Mouse (Mus musculus) embryonic facial prominence, embryonic 10.5 days (tissue): Measurements from ENCODE around the gene Bola3. TPM values are rescaled to one million over a fixed set of nuclear protein-coding genes. Genes with fewer than 3 reads are reported as not detected.

Source experiments
- DNase-seq: peaks from one replicate; pipeline ENCODE4 v3.0.0-alpha.2; 2017; ENCODE audit warnings: low spot score
- H3K27ac ChIP-seq: fragments of 300-500 bp; sonication (generic); replicated peaks from 2 replicates; pipeline ENCODE4 v1.5.1; 2016; ENCODE audit warnings: mild to moderate bottlenecking
- H3K27me3 ChIP-seq: fragments of 300-500 bp; sonication (generic); replicated peaks from 2 replicates; pipeline ENCODE4 v1.6.1; 2016; ENCODE audit warnings: low read depth, mild to moderate bottlenecking; ENCODE audit not compliant: poor library complexity, severe bottlenecking
- H3K36me3 ChIP-seq: fragments of 300-500 bp; sonication (generic); replicated peaks from 2 replicates; pipeline ENCODE4 v1.6.1; 2016; ENCODE audit warnings: mild to moderate bottlenecking, moderate library complexity
- H3K4me1 ChIP-seq: fragments of 300-500 bp; sonication (generic); 2 replicates; pipeline ENCODE4 v1.6.1; 2016
- H3K4me3 ChIP-seq: fragments of 300-500 bp; sonication (generic); 2 replicates; pipeline ENCODE4 v1.5.1; 2016; ENCODE audit warnings: mild to moderate bottlenecking, moderate library complexity
- H3K9me3 ChIP-seq: fragments of 300-500 bp; sonication (generic); 2 replicates; pipeline ENCODE4 v1.6.1; 2016; ENCODE audit warnings: mild to moderate bottlenecking
- WGBS: fragments of 180-500 bp; shearing (Covaris S2); methylation state at CpG from one replicate; pipeline ENCODE4 v1.1.7; 2016; 5-methylcytosine and 5-hydroxymethylcytosine counted together
- polyA plus RNA-seq: library from polyadenylated mRNA; unstranded; fragments of >200 nt; fragmentation: Nextera tagmentation; extraction: Ambion mirVana; gene quantifications from 2 replicates; pipeline ENCODE4 v1.2.1, GENCODE M21; 2016

Bola3 gene
- polyA plus RNA-seq, 1 experiment from 2014 or later, result 153 TPM

DNA sequence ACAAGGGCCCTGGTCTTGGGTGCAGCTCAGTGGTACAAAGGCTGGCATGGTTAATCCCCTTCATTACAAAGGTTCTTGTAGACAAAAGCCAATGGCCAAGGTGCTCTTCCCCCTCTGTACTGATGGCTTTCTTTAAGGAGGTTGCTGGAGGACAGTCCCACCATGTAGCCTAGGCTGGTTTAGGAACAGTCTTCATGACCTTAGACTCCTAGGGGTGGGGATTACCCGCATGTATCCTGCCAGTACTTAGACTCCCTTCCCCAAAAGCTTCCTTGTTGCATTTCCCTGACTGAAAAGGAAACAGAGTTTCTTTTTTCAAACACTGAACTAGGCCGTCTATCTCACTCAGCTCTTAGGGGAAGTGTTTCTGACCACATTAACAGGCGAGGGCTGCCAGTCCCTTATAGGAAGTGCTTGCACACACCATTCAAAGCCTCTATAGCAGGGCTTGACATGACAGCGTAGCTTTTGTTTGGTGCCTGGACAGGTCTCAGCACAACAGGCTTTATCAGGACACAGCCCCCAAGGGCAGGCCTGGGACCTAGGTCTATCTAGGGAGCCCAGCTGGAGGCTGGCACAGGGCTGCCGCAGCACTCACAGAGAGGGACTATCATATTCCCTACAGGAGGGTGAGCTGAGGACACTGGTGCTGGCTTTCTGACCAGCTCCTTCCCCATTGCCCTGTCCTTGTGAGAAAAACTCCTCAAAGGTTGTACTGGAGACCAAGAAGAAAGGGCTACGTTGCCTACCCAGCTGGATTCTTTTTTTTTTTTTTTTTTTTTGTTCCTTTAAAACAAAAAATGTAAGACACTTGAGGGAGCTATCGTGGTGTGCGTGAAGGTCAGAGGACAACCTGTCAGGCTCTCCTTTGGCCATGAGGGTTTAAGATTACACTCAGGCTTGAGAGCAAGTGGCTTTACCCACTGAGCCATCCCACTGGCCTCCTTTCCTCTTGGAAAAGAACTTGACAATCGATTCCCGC lies 32.9 kb downstream of the Bola3 start:
- 0 out of 2 replicates have a peak, but pooled peaks cover 4% of the 10 kb centered on the region for H3K4me1 ChIP-seq
- no peak for DNase-seq
- no peaks in the 10 kb centered on the region for H3K9me3 ChIP-seq
- WGBS, result 86% methylated on average over 10 of the region's 10 CpGs
- H3K36me3 ChIP-seq, result peaks cover 98% of the 10 kb centered on the region
- H3K27me3 ChIP-seq, result no peaks in the 10 kb centered on the region
- no peak overlapping the region for H3K4me3 ChIP-seq
- no peak overlapping the region for H3K27ac ChIP-seq

DNA sequence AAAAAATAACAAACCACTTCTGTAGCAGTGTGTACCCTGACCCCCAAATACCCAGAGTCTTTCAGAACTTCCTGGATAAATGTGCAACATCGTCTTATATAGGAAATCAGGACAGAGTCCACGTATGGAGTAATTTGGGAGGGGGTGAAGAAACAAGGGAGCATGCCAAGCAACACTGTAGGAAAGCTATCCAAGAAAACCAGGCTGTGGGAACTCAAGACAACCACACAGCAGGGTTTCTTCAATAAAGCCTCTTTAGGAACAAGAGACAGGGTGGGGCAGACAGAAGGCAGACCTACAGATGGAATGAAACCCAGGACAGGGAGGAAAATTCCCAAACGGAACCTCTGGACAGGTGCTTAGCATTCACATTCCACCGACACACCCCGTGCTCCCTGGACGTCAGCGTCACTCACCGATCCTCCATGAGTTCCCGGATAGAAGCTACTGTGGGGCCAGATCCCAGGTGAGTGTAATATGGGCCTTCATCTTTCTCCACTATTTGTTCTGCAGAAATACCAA lies 36.7 kb downstream of the Bola3 start:
- no peak overlapping the region for H3K27ac ChIP-seq
- DNase-seq, result no peak
- 93% methylated on average over 9 of the region's 9 CpGs for WGBS
- H3K36me3 ChIP-seq, result peaks cover 98% of the 10 kb centered on the region
- H3K4me3 ChIP-seq, result no peak overlapping the region
- no peaks in the 10 kb centered on the region for H3K27me3 ChIP-seq
- no peaks in the 10 kb centered on the region for H3K9me3 ChIP-seq
- 0 out of 2 replicates have a peak, but pooled peaks cover 4% of the 10 kb centered on the region for H3K4me1 ChIP-seq

DNA sequence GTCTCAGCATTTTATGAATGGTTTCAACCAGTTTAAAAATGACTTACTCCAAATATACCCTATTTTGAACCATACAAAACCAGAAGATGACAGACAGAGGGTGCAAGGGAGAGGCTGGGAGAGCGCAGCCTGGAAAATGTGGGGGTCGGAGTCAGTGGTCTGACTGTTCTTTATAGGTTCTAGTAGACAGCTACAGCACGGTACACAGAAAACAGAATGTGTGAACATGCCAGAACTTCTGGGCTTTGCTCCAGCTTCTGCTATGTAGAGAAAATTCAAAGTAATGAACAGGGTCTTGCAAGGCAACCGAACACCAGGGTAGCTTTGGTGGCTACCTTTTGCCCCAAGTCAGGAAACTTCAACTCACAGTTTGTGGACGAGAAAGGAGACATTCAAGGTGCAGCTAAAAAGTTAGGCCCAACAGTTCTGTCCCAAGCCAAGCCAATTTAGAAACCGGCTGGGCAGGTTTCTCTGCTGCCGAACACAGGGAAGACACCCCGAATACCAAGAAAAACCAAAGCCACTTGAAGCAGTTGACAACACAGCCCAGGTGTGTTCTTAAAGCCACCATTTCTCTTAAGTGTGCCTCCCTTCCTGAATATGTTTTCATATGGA lies 43.3 kb downstream of the Bola3 start:
- H3K4me1 ChIP-seq, result no peaks in the 10 kb centered on the region
- H3K27ac ChIP-seq, result no peak overlapping the region
- DNase-seq, result no peak
- no peaks in the 10 kb centered on the region for H3K9me3 ChIP-seq
- WGBS, result 82% methylated on average over 8 of the region's 8 CpGs
- peaks cover 100% of the 10 kb centered on the region for H3K36me3 ChIP-seq
- no peaks in the 10 kb centered on the region for H3K27me3 ChIP-seq
- H3K4me3 ChIP-seq, result no peak overlapping the region

DNA sequence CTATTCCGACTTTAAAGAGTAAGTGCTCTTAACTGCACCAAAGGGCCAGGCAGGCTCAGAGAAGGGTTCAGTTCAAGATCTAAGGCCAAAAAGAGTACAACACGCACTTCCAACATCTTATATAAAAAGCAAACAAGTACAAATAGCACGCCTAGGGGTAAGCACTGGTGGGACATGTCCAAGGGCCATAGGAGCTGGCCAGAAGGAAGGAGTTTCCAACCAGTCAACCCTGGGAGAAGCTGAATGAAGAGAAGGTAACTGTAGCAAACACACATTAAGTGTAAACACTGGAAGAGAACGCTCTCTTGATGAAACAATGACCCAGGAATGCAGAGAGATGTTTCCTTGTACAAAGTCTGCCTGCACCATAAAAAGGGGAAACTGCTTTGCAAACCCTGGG lies 45.2 kb downstream of the Bola3 start:
- Histone ChIP-seq H3K4me3 (no peak overlapping the region), H3K36me3 (peaks cover 100% of the 10 kb centered on the region), H3K4me1 (no peaks in the 10 kb centered on the region), H3K27ac (no peak overlapping the region), H3K9me3 (no peaks in the 10 kb centered on the region), H3K27me3 (no peaks in the 10 kb centered on the region)
- DNase-seq, result no peak
- 94% methylated on average over 4 of the region's 4 CpGs for WGBS

DNA sequence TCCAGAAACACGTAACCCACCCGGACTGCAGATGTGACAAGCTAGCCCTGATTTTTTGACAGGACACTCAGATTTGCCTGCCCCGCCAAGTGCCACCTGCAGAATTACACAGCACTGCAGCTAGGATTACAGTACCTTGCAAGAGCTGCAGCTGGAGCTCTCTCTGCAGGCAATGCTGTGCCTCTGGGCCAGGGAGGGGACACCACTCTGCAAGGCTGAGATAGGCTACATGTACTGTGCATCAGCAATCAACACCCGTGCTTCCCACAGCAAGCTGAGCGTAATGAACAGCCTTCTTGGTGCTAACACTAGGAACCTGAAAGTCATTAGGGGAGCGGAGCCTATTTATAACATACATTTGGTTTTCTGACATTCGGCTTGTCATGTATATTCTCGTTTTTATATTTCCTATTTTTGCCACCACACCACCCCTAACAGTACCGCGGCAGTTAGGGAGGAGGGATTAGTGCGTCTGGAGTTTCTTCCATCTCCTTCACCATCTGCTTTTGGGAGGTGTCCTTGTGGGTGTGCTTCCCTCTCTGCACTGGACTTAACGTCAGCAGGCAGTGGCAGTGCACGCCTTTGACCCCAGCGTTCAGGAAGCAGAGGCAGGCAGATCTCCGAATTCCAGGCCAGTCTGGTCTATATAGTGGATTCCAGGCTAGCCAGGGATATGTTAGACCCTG lies 46.7 kb downstream of the Bola3 start:
- Histone ChIP-seq H3K36me3 (peaks cover 100% of the 10 kb centered on the region), H3K27me3 (no peaks in the 10 kb centered on the region), H3K9me3 (no peaks in the 10 kb centered on the region), H3K4me3 (no peak overlapping the region), H3K27ac (no peak overlapping the region), H3K4me1 (no peaks in the 10 kb centered on the region)
- WGBS, result 97% methylated on average over 15 of the region's 15 CpGs
- DNase-seq, result no peak

DNA sequence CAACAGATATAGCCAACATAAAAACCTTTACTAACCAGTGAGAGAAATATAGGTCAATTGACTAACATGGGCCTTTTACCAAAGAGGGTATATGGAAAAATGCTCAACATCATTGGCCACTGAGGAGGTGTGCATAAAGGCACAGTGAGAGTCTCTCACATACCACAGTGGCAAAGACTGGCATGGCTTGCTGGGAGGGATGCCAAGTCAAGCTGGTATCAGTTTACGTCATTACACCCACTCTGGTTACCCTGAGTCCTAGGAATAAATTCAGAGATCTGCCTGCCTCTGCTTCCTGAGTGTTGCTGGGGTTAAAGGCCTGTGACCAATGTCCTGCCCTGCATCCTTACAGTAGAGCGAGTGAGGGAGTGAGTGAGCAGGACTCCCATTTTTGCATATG lies 47.8 kb downstream of the Bola3 start:
- DNase-seq, result no peak
- H3K27me3 ChIP-seq, result no peaks in the 10 kb centered on the region
- H3K4me3 ChIP-seq, result no peak overlapping the region
- H3K4me1 ChIP-seq, result no peaks in the 10 kb centered on the region
- H3K36me3 ChIP-seq, result peaks cover 100% of the 10 kb centered on the region
- no peak overlapping the region for H3K27ac ChIP-seq
- WGBS, result 96% methylated on average over 2 of the region's 2 CpGs
- H3K9me3 ChIP-seq, result no peaks in the 10 kb centered on the region

DNA sequence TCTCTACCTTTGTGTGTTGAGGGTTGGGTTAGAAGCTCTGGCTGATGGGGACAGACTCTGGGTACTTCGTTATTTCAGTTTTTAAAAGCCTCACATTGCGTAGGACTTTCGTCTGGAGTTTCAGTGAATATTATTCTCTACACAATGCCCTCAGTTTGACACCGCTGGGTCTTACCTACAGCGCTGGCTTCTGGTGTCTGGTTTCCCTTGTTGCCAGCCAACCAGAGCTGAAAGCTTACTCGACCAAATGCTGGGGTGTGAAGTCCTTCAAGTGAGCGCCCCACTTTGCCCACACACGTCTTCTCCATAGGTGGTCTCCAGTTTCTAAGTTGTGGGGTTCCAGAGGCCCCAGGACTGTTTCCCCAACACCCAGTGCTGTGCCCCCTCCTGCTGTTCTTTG lies 48.8 kb downstream of the Bola3 start:
- no peak overlapping the region for H3K4me3 ChIP-seq
- DNase-seq, result no peak
- H3K27me3 ChIP-seq, result no peaks in the 10 kb centered on the region
- peaks cover 100% of the 10 kb centered on the region for H3K36me3 ChIP-seq
- no peaks in the 10 kb centered on the region for H3K4me1 ChIP-seq
- no peaks in the 10 kb centered on the region for H3K9me3 ChIP-seq
- WGBS, result 88% methylated on average over 8 of the region's 8 CpGs
- H3K27ac ChIP-seq, result no peak overlapping the region

DNA sequence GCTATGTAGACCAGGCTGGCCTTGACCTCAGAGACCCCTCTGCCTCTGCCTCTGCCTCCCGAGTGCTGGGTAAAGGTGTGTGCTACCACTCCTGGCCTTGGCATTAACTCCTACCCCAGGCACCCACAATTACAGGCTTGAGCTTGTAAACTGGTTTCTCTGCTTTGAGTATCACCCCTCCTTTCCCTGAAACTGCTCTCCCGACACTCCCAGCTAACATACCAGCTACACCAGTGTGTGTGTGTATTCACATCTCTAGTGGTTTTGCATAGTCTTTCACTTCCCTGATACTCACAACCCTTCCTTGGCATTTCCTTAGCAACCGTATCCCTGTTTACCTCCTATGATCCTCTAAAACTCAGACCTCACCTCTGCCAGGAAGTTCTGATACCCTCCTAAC lies 50.8 kb downstream of the Bola3 start:
- Histone ChIP-seq H3K27me3 (no peaks in the 10 kb centered on the region), H3K4me1 (no peaks in the 10 kb centered on the region), H3K4me3 (no peak overlapping the region), H3K27ac (no peak overlapping the region), H3K9me3 (no peaks in the 10 kb centered on the region), H3K36me3 (peaks cover 100% of the 10 kb centered on the region)
- 89% methylated on average over 3 of the region's 3 CpGs for WGBS
- DNase-seq, result no peak

DNA sequence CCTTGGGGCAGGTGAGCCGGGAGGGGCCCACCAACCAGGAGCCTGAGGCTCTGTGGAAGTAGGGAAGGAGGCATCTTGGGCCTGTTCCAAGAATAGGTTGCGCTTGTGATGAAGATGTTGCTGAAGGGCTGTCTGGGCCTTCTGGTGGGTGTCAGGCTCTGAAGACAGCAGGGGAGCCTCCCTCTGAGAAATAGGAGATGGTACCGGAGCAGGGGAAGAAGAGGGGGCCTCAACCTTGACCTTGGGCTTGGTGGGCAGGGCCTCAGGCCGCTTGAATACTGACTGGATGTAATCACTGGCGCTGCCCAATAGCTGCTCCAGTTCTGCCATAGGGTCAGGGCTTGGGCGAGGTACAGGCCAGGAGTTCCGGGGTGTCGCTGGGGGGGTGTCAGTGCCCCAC lies 54.5 kb downstream of the Bola3 start:
- 94% methylated on average over 8 of the region's 8 CpGs for WGBS
- Histone ChIP-seq H3K4me3 (no peak overlapping the region), H3K27ac (no peak overlapping the region), H3K36me3 (peaks cover 98% of the 10 kb centered on the region), H3K9me3 (no peaks in the 10 kb centered on the region), H3K27me3 (no peaks in the 10 kb centered on the region), H3K4me1 (no peaks in the 10 kb centered on the region)
- DNase-seq, result no peak

DNA sequence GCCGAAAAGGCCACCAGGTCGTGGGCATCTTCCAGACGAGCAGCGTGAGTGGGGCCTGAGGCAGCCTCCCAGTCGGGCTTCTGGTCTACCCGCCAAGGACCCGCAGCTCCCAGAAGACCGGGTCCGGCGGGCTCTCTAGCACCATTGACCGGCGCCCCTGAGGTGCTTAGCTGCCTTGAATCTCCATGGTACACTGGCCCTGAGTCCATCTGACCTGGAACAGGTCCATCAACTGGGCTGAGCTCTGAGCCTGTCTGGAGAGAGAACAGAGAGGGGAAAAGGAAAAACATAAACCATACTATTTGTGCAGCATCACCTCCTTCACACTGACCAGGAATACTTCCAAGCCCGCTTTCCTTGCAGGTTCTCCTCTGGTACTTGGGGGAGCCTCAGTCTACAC lies 55.6 kb downstream of the Bola3 start:
- no peak for DNase-seq
- Histone ChIP-seq H3K4me3 (no peak overlapping the region), H3K4me1 (no peaks in the 10 kb centered on the region), H3K27ac (no peak overlapping the region), H3K9me3 (no peaks in the 10 kb centered on the region), H3K27me3 (no peaks in the 10 kb centered on the region), H3K36me3 (peaks cover 97% of the 10 kb centered on the region)
- WGBS, result 94% methylated on average over 13 of the region's 13 CpGs

DNA sequence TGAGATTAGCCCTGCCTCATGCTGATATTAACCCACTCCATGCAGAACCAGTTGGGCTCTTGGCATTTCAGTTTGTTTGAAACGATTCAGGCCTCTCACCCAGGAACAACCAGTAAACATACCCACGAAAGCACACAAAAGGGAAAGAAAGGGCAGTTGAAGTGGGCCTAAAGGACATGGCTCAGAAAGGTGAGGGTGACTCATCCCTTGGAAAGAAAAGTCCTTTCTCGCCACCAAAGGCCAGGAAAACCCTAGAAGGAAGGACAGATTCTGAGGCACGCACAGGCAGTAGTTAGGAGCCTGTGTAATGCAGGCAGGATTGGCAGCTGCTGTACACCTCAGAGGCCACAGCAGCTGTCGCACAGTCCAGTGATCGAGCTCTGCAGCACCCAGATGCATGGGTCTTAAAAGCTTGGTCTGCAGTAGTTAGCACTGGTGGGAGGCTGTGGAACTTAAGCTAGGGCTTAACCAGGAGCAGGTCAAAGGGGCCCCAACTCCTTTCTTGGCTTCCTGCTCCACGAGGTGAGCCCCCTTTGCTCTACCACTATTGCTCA lies 56.6 kb downstream of the Bola3 start:
- WGBS, result 89% methylated on average over 7 of the region's 7 CpGs
- Histone ChIP-seq H3K36me3 (peaks cover 97% of the 10 kb centered on the region), H3K4me1 (peaks cover 7% of the 10 kb centered on the region), H3K9me3 (no peaks in the 10 kb centered on the region), H3K4me3 (no peak overlapping the region), H3K27me3 (no peaks in the 10 kb centered on the region), H3K27ac (no peak overlapping the region)
- no peak for DNase-seq

DNA sequence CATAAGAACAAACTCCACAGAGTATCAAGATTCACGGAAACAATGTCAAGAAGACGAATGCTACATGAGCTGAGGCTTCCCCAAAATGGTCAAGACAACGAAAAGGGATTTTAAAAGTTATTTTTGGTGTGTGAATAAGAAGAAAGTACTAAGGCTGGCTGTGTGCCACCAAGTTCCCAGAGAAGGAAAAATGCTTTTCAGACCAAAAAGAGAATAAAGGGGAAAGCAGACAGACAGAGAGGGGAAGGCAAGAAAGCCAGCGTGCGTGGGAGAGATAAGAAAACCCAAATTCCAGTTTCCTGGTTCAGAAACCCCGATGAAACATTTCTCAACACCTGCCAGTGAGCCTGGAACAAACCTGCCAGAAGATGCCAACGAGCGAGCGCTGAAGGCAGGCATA lies 59.6 kb downstream of the Bola3 start:
- 94% methylated on average over 9 of the region's 9 CpGs for WGBS
- DNase-seq, result no peak
- H3K4me1 ChIP-seq, result peaks cover 36% of the 10 kb centered on the region
- peaks cover 96% of the 10 kb centered on the region for H3K36me3 ChIP-seq
- H3K27me3 ChIP-seq, result no peaks in the 10 kb centered on the region
- H3K27ac ChIP-seq, result no peak overlapping the region
- H3K4me3 ChIP-seq, result no peak overlapping the region
- H3K9me3 ChIP-seq, result no peaks in the 10 kb centered on the region
